Mouse (Mus musculus): ENCODE measurements around the gene Rgs5. TPM values are rescaled to one million over a fixed set of nuclear protein-coding genes. Genes with fewer than 3 reads are reported as not detected.

Rgs5 gene
- total and polyA plus RNA-seq, 2 experiments from 2014 or later = 15.0 to 79.1 TPM

DNA sequence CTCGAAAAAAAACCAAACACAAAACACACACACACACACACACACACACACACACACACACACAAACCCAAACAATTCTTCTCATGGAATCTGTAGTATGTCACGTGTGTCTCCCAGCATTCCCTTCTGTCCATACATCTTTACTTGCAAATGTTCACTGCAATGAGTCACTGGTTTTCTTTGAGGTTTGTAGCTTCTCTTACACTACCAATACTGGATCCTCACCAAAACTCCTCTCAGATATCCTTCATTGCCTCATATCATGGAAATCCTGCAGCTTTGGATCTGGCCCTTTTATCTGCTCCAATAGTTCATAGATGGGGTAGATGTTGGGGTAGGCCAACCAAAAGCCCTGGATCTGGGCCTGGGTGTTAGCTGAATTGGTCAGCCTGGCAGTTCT, 66.5 kb downstream of the Rgs5 start:
- TF ChIP-seq CTCF (IDR thresholded peaks at IDR 0.05; ENCODE audit: low read depth) = no peak
- Histone ChIP-seq H3K4me2 (ENCODE audit: low read depth) (no peak overlapping the region), H3K36me3 (ENCODE audit: insufficient read depth) (no peaks in the 10 kb centered on the region), H3K4me1 (ENCODE audit: insufficient read depth) (no peaks in the 10 kb centered on the region), H3K9me3 (ENCODE audit: low read length) (no peaks in the 10 kb centered on the region), H3K9ac (no peak overlapping the region), H3K4me3 (ENCODE audit: low read depth, low read length) (no peak overlapping the region), H3K27me3 (ENCODE audit: insufficient read depth, low read length) (no peaks in the 10 kb centered on the region), H3K27ac (ENCODE audit: low read depth, low read length) (no peak overlapping the region)
- ATAC-seq (no peak), DNase-seq (no peak)
- WGBS = 92% methylated on average over 2 of the region's 2 CpGs

DNA sequence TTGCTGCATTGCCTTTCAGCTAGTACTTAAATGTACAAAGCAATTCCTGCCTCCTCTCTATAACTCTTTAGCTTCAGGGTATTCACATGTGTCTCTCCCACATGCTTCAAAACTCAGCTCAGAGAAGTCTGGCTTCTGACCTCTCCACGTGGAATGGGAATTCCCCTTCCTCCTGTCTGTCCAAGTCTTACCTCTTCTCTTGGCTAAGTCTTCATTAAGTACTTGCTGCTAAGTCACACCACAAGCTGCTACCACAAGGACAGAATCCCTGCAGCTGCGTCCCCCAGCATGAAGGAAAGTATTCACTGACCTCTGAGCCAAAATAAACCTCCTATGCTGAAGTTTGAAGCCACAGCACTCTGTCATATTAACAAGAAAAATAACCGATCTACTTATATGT, 71.0 kb downstream of the Rgs5 start:
- no peak overlapping the region for H3K27ac ChIP-seq (ENCODE audit: low read depth, low read length)
- no peak overlapping the region for H3K9ac ChIP-seq
- 76% methylated on average over 3 of the region's 3 CpGs for WGBS
- no peak overlapping the region for H3K4me2 ChIP-seq (ENCODE audit: low read depth)
- H3K4me3 ChIP-seq (ENCODE audit: low read depth, low read length) = no peak overlapping the region
- H3K4me1 ChIP-seq (ENCODE audit: insufficient read depth) = no peaks in the 10 kb centered on the region
- no peak for TF ChIP-seq CTCF (IDR thresholded peaks at IDR 0.05; ENCODE audit: low read depth)
- no peak for DNase-seq
- no peaks in the 10 kb centered on the region for H3K36me3 ChIP-seq (ENCODE audit: insufficient read depth)
- no peaks in the 10 kb centered on the region for H3K9me3 ChIP-seq (ENCODE audit: low read length)
- no peak for ATAC-seq
- H3K27me3 ChIP-seq (ENCODE audit: insufficient read depth, low read length) = no peaks in the 10 kb centered on the region

DNA sequence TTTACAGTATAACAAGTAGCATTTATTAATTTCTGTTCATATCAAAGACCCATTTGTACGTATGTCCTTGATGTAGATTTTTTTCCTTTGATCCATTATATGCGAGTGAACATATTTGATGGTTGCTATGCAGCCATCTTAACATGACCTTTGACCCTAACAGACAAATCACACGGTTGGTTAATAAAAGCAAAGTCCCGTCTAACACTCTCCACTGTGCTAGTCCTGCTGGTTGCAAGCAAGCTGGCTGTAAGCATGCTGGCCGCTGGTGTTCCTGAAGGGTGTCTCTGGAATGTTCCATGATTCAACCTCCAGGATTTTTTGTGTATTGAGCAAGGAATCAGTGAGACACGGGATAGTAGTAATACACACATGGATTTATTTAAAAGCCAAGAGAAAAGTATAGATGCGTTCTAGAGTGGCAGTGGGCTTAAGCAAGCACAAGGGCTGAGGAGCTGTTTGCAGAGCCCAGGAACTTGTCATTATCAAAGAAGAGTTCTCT, 75.3 kb downstream of the Rgs5 start:
- Histone ChIP-seq H3K27me3 (ENCODE audit: insufficient read depth, low read length) (no peaks in the 10 kb centered on the region), H3K27ac (ENCODE audit: low read depth, low read length) (no peak overlapping the region), H3K9ac (no peak overlapping the region), H3K36me3 (ENCODE audit: insufficient read depth) (no peaks in the 10 kb centered on the region), H3K4me2 (ENCODE audit: low read depth) (no peak overlapping the region), H3K4me1 (ENCODE audit: insufficient read depth) (no peaks in the 10 kb centered on the region), H3K4me3 (ENCODE audit: low read depth, low read length) (no peak overlapping the region), H3K9me3 (ENCODE audit: low read length) (no peaks in the 10 kb centered on the region)
- 65% methylated on average over 7 of the region's 7 CpGs for WGBS
- no peak for TF ChIP-seq CTCF (IDR thresholded peaks at IDR 0.05; ENCODE audit: low read depth)
- DNase-seq (no peak), ATAC-seq (no peak)

DNA sequence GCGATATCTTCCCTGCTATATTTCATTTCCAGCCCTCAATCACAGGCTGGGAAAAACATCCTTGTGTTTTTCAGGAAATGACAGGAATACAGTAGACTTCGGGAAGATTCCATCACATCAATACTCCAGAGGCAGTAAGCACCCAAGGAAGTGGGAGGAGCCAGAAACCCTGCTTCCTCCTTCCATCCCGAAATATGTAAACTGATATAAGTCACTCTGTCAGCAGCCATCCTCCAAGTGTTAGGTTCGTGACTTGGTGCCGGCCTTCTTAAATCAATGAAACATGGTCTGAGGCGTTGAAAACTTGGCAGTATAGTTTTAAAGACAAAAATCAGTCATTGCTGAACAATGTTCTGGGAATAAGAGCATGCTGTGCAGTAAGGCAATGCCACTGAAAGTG, 80.8 kb downstream of the Rgs5 start:
- H3K27me3 ChIP-seq (ENCODE audit: insufficient read depth, low read length) = no peaks in the 10 kb centered on the region
- H3K9ac ChIP-seq = no peak overlapping the region
- no peaks in the 10 kb centered on the region for H3K9me3 ChIP-seq (ENCODE audit: low read length)
- no peaks in the 10 kb centered on the region for H3K36me3 ChIP-seq (ENCODE audit: insufficient read depth)
- no peak overlapping the region for H3K4me3 ChIP-seq (ENCODE audit: low read depth, low read length)
- H3K4me1 ChIP-seq (ENCODE audit: insufficient read depth) = no peaks in the 10 kb centered on the region
- WGBS = 87% methylated on average over 6 of the region's 6 CpGs
- no peak for DNase-seq
- H3K4me2 ChIP-seq (ENCODE audit: low read depth) = no peak overlapping the region
- no peak for ATAC-seq
- TF ChIP-seq CTCF (IDR thresholded peaks at IDR 0.05; ENCODE audit: low read depth) = no peak
- no peak overlapping the region for H3K27ac ChIP-seq (ENCODE audit: low read depth, low read length)

DNA sequence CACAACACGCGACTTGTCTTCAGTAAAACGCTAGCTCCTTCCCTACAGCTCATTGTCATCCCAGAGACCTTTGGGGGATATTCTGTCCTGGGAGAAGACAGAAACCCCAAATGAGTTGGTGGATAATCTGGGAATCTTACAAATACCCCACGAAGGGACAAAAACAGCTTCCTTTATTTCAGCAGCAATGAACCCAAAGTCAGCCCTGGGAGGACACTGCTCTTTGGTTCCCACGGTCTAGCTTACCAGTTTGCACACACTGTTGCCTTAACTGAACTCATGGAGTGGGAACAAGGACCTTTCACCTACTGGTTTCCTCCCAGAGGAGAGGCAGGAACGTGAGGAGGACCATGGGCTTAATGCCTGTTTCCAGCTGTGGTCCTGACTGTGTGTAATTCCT, 81.9 kb downstream of the Rgs5 start:
- H3K9me3 ChIP-seq (ENCODE audit: low read length) = no peaks in the 10 kb centered on the region
- no peaks in the 10 kb centered on the region for H3K4me1 ChIP-seq (ENCODE audit: insufficient read depth)
- DNase-seq = no peak
- H3K36me3 ChIP-seq (ENCODE audit: insufficient read depth) = no peaks in the 10 kb centered on the region
- H3K27ac ChIP-seq (ENCODE audit: low read depth, low read length) = no peak overlapping the region
- no peak for TF ChIP-seq CTCF (IDR thresholded peaks at IDR 0.05; ENCODE audit: low read depth)
- no peak overlapping the region for H3K4me2 ChIP-seq (ENCODE audit: low read depth)
- 83% methylated on average over 6 of the region's 6 CpGs for WGBS
- H3K9ac ChIP-seq = no peak overlapping the region
- ATAC-seq = no peak
- H3K4me3 ChIP-seq (ENCODE audit: low read depth, low read length) = no peak overlapping the region
- no peaks in the 10 kb centered on the region for H3K27me3 ChIP-seq (ENCODE audit: insufficient read depth, low read length)

DNA sequence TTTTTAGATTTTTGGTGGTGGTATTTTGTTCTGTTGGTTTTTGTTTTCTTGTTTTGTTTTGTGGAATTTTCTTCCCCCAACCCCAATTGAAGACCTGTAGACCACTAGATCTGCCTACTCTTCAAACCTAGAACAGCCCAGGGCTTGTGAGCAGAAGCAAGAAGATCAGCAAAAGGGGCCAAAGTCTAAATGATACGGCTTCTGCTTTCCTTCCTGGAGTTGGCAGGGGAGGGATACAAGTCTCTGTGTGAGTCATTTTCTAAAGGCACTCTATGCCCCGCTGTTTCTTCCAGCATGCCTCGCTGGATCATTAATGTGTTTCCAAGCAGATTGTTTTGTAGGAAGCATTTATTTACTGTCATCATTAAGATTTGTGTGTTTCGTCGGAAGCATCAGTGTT, 85.8 kb downstream of the Rgs5 start:
- Histone ChIP-seq H3K4me2 (ENCODE audit: low read depth) (no peak overlapping the region), H3K4me1 (ENCODE audit: insufficient read depth) (no peaks in the 10 kb centered on the region), H3K27me3 (ENCODE audit: insufficient read depth, low read length) (no peaks in the 10 kb centered on the region), H3K27ac (ENCODE audit: low read depth, low read length) (no peak overlapping the region), H3K4me3 (ENCODE audit: low read depth, low read length) (no peak overlapping the region), H3K36me3 (ENCODE audit: insufficient read depth) (no peaks in the 10 kb centered on the region), H3K9me3 (ENCODE audit: low read length) (no peaks in the 10 kb centered on the region), H3K9ac (no peak overlapping the region)
- DNase-seq (no peak), ATAC-seq (no peak)
- 71% methylated on average over 5 of the region's 5 CpGs for WGBS
- no peak for TF ChIP-seq CTCF (IDR thresholded peaks at IDR 0.05; ENCODE audit: low read depth)

Other genes with a start within 250 kb of the Rgs5 start
- gene Nuf2, start 124.0 kb upstream of the Rgs5 start, total RNA-seq (2014; rRNA removed) = 7.3 and 8.6 TPM in 2 replicates
- gene Nuf2, start 124.0 kb upstream of the Rgs5 start, polyA plus RNA-seq (2015; fragmentation: Nextera tagmentation; extraction: Ambion mirVana) = 7.9 and 9.2 TPM in 2 replicates
- gene Rgs4, start 92.1 kb downstream of the Rgs5 start, total RNA-seq (2014; rRNA removed) = 113 and 130 TPM in 2 replicates
- 74.8 and 95.5 TPM in 2 replicates for gene Rgs4, start 92.1 kb downstream of the Rgs5 start, polyA plus RNA-seq (2015; fragmentation: Nextera tagmentation; extraction: Ambion mirVana)

All from forebrain, postnatal 0 days (tissue).